Mouse (Mus musculus): ENCODE measurements around the gene Atpaf2.

Atpaf2 gene

DNA sequence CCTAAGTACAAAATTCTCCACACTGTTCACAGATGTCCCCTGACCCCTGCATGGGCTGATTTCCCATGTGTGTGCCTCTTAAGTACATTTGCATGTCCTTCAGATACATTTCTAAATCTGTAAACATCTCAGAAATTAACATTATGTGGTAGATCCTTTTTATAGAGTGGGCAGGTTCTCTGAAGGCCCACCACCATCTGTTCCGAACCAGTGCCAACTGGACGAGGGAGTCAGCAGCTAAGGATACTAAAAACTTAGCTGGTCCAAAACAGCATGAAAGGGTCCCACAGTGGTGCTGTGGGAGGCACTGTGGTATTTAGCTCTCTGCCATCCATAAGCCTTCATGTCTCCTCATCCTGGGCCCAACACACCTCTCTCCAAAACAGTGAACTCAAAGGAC is 21.1 kb downstream of the Atpaf2 start:
- DNase-seq (ENCODE audit: extremely low spot score, low spot score), result no peak

DNA sequence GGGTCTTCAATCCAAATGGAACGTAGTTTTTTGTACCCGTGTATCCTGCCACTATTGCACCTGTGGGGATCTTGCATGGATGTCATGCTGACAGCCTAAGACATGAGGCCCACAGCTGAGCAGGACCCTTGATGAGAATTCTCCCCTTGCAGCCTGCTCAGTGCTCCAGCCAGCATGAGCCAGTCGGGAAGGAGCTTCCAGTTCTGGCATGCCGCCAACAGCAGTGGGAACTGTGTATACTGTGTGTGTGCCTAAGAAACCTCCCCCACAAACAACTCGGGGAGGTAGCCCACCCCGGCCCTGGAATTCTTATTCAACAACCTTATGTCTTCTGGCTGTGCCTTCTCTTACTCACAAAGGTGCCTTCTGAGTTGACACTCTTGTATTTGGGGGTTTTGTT is 21.7 kb downstream of the Atpaf2 start:
- no peak for DNase-seq (ENCODE audit: extremely low spot score, low spot score)

- DNase-seq (ENCODE audit: extremely low spot score, low spot score), result no peak
These were observed 26.9 kb downstream of the Atpaf2 start for GRCm38 (mm10) chr11:60391346-60391745.

- DNase-seq (ENCODE audit: extremely low spot score, low spot score), result no peak
These were observed 30.3 kb downstream of the Atpaf2 start for GRCm38 (mm10) chr11:60387944-60388343.

GRCm38 (mm10) chr11:60385946-60386345 is 32.3 kb downstream of the Atpaf2 start:
- no peak for DNase-seq (ENCODE audit: extremely low spot score, low spot score)

DNA sequence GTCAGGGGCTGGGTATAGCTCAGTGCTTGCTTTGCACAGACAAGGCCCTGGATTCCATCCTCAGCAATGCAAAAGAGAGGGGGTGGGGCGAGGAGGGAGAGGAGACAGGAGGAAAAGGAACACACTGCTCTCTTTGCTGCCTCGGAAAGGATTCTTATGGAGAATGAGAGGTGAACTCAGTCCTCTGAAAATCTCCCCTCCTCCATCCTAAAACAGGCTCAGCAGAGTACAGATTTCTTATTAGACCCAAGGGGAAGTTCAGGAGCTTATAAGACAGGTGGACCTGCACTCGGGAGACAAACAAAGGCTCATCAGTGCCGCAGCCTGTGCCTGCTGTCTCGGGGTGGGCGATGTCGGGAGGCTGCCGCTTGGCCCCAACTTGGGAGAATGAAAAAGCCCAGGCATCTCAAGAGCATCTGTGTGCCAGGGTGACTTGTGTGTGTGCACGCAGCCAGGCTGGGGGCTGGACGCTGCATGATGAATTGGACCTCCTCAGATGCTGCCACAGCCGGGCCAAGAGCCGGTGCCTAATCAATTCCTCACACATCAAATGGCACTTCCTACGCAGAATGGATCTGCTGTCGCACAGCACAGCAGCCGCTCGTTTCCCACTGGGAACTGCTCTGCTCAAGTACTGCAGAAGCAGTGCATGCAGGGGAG is 33.4 kb downstream of the Atpaf2 start:
- DNase-seq (ENCODE audit: extremely low spot score, low spot score), result peak; percentile 42

DNA sequence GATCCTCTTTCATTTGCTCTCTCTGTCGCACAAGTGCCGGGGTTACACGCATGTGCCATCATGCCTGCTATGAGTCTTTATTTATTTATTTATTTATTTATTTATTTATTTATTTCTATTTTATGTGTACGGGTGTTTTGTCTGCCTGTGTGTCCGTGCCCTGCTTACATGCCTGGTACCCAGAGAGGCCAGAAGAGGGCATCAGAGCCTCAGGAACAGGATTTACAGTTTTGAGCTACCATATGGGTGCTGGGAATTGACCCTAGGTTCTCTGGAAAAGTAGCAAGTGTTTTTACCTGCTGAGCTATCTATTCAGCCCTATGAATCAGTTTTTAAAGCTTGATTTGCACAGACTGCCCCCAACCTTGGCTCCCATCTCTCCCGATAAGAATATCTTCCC is 34.7 kb downstream of the Atpaf2 start:
- DNase-seq (ENCODE audit: extremely low spot score, low spot score), result no peak

- no peak for DNase-seq (ENCODE audit: extremely low spot score, low spot score)
These were observed 43.8 kb downstream of the Atpaf2 start for GRCm38 (mm10) chr11:60374481-60374880.

DNA sequence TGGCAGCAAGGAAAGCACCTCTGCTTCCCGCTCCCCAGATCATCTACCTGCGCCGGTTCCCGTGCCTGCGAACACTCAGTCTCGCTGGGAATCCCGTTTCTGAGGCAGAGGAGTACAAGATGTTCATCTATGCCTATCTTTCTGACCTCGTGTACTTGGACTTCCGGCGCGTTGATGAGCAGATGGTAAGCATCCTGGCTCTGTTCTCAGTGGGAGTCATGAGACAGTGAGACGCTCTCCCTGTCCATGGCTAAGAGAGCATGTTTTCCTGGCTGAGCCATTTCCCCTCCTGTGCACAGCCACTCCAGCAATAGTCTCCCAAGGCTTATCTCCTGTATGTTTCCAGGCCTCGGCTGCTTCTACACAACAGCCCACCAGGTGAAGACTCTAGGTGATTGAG is 47.8 kb downstream of the Atpaf2 start:
- DNase-seq (ENCODE audit: extremely low spot score, low spot score), result no peak

DNA sequence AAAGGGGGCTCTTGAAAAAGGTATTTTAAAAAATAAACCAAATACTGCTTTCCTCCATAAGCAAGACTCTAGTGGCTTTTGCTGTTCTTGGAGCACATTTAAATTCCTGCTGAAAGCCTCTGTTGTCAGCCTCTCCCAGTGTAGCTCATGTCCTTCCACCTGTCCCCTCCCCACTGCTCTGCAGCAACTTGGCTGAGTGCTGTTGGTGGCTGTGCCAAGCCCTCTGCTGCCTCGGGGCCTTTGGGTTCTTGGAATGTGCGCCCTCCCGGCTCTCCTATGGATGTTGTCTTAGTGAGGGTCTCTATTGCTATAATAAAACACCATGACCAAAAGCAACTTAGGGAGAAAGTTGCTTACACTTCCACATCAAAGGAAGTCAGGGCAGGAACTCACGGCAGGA is 48.8 kb downstream of the Atpaf2 start:
- DNase-seq (ENCODE audit: extremely low spot score, low spot score), result no peak

GRCm38 (mm10) chr11:60368909-60369308 is 49.3 kb downstream of the Atpaf2 start:
- no peak for DNase-seq (ENCODE audit: extremely low spot score, low spot score)

DNA sequence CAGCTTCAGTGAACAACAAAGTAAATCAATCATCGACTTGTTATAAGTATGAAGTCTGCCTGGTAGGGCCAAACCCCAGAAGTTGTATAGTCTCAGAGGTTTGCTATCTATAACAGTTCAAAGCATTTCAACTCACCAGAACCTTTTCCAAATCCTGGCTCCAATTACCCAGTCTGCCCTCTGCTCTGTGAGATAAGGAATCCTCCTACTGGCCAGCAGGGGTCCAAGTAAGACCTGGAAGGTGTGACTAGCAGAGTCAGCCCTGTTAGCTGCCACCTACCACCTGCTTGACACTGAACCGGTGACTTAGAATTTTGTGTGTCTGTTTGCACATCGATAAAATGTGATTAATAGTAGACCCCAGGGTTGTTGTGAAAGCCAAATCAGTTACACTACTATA is 51.0 kb downstream of the Atpaf2 start:
- DNase-seq (ENCODE audit: extremely low spot score, low spot score), result no peak

- DNase-seq (ENCODE audit: extremely low spot score, low spot score), result peak; percentile 31
These were observed 51.8 kb downstream of the Atpaf2 start for GRCm38 (mm10) chr11:60366239-60367019.

GRCm38 (mm10) chr11:60360631-60361201 is 57.5 kb downstream of the Atpaf2 start:
- no peak for DNase-seq (ENCODE audit: extremely low spot score, low spot score)

DNA sequence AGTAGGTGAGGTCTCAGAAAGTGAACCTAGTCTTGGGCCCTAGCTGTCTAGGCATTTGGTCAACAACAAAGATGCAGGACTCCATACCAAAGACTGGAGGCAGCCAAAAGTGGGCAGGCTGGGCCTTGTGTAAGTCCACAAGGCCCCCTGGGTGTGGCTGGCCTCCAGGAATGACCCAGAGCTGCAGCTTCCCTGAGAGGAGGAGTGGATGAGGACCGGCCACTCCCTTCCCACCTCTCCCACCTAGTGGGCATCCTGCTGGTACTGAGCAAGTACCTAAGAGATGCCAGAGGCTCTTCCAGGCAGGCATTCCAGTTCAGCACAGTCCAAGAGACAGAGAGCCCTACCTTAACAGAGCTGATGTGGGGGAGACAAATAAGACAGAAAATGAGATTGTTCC is 58.3 kb downstream of the Atpaf2 start:
- no peak for DNase-seq (ENCODE audit: extremely low spot score, low spot score)

- no peak for DNase-seq (ENCODE audit: extremely low spot score, low spot score)
These were observed 59.1 kb downstream of the Atpaf2 start for GRCm38 (mm10) chr11:60359138-60359537.

DNA sequence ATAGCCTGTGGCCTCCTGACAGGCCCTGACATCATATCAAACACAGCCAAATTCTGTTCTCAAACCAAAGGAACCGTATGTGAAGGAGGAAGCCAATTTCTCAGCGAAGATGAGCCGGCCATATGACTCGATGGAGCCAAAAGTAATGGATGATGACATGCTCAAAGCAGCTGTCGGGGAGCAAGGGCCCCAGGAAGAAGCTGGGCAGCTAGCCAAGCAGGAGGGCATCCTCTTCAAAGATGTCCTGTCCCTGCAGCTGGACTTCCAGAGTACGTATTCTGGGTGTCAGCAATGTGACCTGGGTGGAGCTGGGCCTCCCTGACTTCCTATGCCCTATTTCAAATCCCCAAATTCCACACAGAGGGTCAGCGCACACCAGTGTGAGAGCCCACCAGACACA is 59.7 kb downstream of the Atpaf2 start:
- no peak for DNase-seq (ENCODE audit: extremely low spot score, low spot score)

- no peak for DNase-seq (ENCODE audit: extremely low spot score, low spot score)
These were observed 61.1 kb downstream of the Atpaf2 start for GRCm38 (mm10) chr11:60357116-60357515.

- DNase-seq (ENCODE audit: extremely low spot score, low spot score), result no peak
These were observed 62.3 kb downstream of the Atpaf2 start for GRCm38 (mm10) chr11:60355952-60356351.

GRCm38 (mm10) chr11:60352559-60353411 is 65.5 kb downstream of the Atpaf2 start, which contains the start of the genes Tom1l2 and Drc3:
TSS of gene Tom1l2 (minus strand) at chr11:60352905.
TSS of gene Drc3 (plus strand) at chr11:60353329.
- DNase-seq (ENCODE audit: extremely low spot score, low spot score), result peak; percentile 98

DNA sequence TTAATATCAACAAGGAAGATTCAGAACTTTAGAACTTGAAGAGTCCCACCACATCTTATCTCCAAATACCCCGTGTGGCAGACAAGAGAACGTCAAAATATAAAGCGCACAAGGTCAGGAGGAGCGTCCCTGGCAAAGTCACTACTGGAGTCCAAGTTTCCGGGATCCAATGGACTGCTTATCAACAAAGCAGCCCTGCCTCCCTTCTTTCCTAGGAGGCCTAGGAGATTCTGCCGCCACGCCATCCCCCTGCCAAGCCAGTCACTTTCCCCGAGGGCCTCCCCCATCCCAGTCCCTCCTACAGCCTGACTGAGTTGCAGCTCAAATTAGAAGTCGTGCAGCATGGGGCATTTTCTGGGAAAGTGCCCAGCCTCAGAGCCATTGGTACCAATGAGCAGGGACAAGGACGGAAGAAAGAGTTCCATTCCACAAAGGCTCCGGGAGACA is 66.3 kb downstream of the Atpaf2 start:
- no peak for DNase-seq (ENCODE audit: extremely low spot score, low spot score)
